Mouse (Mus musculus): Measurements from ENCODE around the gene Sec24d.

Gene Sec24d

DNA sequence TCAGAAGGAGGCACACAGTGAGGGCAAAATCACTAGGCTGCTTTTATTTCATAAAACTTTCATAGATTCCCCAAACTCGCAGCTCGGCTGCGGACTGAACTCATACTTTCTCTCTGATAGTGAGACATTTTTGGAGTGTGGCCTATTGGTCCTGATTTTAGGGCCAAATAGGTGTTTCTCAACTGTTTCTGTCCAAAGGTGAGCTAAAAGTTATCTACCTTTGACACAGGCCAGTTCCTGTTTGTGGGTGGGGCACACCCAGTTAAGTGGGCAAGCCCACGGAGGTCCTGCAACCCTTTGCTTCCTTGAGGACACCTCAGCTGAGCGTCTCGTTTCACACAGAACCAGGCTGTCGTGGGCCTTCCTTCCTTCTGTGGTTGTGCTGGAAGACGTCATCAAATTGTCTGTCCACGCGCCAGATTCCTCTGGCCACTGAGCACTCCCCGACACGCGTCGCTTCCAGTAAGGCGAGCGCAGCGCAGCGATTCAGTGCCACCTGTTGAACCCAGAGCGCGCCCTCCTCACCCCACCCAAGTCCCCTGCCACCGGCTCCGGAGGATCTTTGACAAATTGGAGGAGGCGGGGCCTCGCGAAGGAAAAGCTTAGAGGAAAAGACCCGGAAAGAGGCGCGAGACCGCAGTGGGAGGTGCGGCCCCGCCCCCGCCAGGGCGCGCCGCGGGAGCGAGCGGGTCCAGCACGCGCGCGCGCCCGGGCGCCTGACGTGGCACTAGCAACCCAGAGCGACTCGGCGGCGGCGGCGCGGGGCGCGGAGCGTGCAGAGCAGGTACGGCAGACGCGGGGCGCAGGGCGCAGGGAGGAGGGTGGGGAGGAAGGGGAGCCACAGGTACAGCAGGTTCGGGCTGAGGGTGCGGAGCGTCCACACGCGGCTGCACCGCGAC is at the start of gene Sec24d:
Sec24d (plus strand) TSS at position 703 of the 899 bp plus-strand sequence.
- peak; percentile 54 to 63 for DNase-seq (ENCODE audit: low spot score in 2 of 2)

GRCm38 (mm10) chr3:123218646-123219045 is 48.6 kb upstream of the Sec24d start:
- no peak for DNase-seq (ENCODE audit: low spot score in 2 of 2)

GRCm38 (mm10) chr3:123227276-123227675 is 40.0 kb upstream of the Sec24d start:
- DNase-seq (ENCODE audit: low spot score in 2 of 2) = no peak

DNA sequence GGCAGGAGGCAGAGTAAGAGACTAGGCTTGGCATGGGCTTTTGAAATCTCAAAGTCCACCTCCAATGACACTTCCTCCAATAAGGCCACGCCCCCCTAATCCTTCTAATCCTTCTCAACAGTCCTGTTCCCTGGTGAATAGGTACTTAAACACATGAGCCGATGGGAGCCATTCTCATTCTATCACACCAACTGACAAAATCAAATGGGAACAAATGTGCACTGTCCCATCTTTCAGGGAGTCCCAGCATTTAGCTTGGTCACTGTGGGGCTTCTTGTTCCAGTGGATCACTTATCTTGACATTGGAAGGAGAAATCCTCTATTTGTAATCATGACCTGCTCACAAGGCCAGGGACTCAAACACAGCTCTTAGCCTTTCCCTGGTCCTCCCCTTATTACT is 35.6 kb upstream of the Sec24d start:
- DNase-seq (ENCODE audit: low spot score in 2 of 2) = no peak

GRCm38 (mm10) chr3:123234191-123234836 is 32.9 kb upstream of the Sec24d start:
- peak in 1 of 2 experiments; percentile 10 for DNase-seq (ENCODE audit: low spot score in 2 of 2)

DNA sequence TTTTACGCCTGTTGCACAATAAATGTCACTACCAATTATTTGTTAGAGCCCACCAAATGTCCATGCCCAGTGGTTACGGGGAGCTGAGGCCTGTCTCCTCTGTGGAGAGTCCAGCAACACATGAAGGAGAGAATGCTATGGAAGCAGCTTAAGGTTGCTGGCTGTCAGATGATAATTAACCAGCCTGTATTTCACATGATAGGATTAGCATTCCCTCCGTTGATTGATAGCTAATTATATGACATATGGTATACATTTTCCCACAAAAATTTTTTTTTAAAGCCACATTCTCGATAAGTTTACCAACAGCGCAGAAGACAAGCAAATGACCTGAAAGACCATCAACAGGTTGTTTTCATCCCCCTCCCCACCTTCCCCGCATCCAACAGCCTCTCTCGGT is 31.8 kb upstream of the Sec24d start:
- DNase-seq (ENCODE audit: low spot score in 2 of 2) = no peak

DNA sequence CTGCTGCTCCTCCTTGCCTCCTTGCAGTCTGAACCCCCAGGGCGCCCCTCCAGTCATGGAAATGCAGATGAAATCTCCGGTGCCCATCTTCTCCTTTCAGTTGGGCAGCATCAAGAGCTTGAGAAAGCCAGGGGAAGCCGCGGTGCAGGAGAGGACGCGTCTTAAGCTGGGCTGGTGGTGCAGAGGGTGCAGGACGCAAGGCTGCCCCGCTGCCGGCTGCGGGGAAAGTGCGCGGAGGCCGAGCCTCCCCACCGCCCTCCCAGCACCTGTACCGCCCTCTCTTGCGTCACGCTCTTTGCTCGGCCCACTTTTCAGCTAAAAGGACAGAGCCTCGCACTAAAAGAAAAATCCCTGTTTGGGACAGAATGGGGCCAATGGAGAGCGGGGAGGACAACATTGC is 31.3 kb upstream of the Sec24d start, which contains the start of gene Synpo2:
Synpo2 (minus strand) TSS at position 229 of the 400 bp plus-strand sequence.
- DNase-seq (ENCODE audit: low spot score in 2 of 2) = peak; percentile 11 to 17

DNA sequence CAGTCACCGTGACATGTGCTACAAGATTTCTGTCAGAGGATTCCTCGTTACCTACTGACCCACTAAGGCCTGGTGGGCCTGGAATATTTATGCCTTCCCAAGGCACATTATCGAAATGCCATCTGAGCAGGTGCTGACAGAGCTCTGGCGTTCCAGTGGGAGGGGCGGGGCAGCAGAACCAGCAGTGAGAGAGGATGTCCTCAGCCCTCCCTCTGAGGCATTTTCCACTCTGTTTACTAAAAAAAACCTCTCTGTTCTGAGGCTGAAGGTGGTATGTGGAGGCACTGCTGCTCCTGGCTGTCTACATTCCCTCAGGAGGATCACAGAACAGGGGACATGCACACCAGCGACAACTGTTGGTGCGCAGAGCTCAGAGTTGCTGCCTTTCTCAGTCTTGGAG is 30.2 kb upstream of the Sec24d start:
- no peak for DNase-seq (ENCODE audit: low spot score in 2 of 2)

DNA sequence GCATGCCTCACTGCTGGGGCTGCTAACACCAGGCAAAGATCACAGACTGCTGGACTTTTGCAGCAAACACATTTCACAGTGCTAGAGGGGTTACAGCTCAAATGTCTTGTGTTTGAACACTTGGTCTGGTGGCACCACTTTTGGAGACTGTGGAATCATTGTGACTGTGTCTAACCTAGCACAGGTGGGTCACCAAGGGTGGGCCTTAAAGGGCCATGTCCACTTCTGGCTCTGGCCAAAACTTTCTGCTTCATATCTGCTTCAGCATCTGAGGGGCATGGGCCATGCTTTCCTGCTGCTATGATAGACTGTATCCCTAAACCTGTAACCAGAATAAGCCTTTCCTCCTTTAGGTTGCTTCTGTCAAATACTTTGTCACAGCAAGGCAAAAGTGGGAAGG is 29.8 kb upstream of the Sec24d start:
- no peak for DNase-seq (ENCODE audit: low spot score in 2 of 2)

GRCm38 (mm10) chr3:123244376-123244775 is 22.9 kb upstream of the Sec24d start:
- no peak for DNase-seq (ENCODE audit: low spot score in 2 of 2)

GRCm38 (mm10) chr3:123245646-123246045 is 21.6 kb upstream of the Sec24d start:
- DNase-seq (ENCODE audit: low spot score in 2 of 2) = no peak

- DNase-seq (ENCODE audit: low spot score in 2 of 2) = no peak
These were observed 10.8 kb upstream of the Sec24d start for GRCm38 (mm10) chr3:123256181-123257101.

DNA sequence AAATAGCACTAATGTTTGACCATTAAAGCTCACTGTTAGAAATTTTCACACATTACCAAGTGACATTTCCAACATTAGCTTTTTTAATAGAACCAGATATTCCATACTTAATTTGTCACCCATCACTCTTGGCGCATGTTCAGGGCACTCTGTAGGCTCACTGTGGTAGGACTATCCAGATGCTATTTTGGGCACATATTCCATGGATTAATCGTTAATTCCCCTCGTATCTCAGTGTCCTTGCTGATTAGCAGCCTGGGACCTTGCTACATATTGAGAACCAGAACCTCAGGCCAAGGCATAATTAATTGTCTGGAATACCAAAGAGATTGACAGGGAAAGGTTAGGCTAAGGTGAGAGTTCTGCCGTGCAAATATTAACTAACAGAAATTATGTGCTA is 8.5 kb upstream of the Sec24d start:
- no peak for DNase-seq (ENCODE audit: low spot score in 2 of 2)

- no peak for DNase-seq (ENCODE audit: low spot score in 2 of 2)
These were observed 2.5 kb upstream of the Sec24d start for GRCm38 (mm10) chr3:123264706-123265105.

DNA sequence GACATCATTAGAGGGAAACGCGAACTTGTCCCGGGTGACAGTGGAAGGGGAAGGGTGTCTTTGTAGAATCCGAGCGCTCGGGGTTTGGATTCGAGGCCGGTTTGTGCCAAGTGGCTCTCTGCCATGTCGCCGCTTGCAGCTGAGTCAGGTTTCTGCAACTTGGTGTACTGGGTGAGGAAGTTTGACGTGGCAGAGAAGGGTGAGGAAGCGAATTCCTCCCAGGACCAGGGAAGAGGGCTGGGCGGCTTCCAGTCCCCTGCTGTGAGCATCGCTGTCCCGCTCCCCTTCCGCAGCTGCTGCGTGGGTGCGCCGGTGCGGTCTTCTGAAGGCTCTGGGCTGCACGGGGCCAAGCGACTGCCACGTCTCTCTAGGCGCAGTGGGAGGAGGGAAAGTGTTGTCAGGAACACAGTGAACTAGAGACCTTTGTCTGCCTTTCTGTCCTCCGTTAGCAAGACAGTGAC is 516 bp downstream of the Sec24d start:
- DNase-seq (ENCODE audit: low spot score in 2 of 2) = peak; percentile 18 to 38

- no peak for DNase-seq (ENCODE audit: low spot score in 2 of 2)
These were observed 15.8 kb downstream of the Sec24d start for GRCm38 (mm10) chr3:123282866-123283615.

DNA sequence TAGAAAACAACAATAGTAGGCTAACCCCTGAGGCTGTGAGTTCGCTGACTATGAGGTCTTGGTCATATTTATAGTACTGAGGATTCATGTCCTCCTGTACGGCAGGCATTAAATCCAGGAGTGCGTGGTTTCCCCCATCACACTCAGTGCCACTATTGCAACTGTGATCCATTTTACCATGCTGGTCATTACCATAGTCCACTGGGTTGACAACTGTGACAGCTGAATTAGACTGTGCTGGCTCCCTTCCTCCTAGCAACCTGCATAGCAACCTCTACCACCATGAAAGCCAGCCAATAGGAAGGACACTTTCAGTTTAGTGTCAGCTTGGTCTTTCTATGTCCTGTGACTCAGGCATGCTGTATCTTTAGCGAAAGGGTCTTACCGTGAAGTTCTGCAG is 17.0 kb downstream of the Sec24d start:
- no peak for DNase-seq (ENCODE audit: low spot score in 2 of 2)

- DNase-seq (ENCODE audit: low spot score in 2 of 2) = no peak
These were observed 18.4 kb downstream of the Sec24d start for GRCm38 (mm10) chr3:123285649-123286048.

DNA sequence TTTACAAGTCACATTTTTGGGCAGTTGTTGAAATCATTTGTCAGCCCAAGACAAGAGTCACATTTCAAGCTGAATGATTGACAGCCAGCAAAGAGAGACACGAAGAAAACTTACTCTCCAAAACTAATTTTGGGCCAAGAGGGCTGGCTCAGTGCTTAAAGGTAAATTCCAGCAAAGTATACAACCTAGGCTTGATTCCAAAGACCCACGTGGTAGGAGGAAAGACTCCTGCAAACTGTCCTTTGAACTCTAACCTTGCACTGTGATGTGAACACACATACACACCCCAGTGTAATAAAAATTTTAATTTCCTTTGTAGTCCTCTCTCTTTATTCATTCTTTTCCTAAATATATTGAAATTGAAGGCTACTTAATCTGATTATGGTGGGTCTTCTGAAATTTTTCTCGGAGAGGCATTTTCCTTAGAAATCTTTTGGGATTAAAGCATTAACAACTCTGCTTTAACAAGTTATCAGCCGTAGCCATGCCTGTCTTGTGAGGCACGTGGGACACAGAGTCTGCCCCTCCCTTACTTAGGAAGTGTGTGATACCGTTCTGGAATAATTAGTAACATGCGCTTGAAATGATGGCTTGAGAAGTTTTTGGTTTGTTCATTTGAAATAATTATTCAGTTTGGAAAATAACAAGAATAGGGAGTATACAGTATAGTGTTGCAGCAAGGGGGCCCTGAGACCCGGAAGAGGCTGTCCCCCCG is 21.8 kb downstream of the Sec24d start:
- DNase-seq (ENCODE audit: low spot score in 2 of 2) = no peak

DNA sequence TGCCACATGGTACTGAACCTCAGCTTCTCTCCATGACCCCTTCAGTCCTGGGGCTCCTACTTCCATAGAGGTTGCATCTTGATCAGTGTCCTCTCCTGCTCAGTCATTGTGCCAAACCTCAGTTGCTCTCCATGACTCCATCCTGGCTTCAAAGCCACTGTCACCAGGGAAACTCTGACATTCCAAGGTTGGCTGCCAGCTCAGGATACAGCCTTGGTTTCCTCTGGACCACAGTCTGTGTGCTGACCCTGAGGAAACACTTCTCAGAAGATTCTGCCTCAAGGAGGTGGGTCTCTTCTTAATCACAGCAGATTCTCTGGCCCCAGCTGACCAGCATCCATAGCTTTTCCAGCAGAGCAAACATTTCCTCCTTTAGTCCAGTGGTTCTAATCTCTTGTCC is 24.4 kb downstream of the Sec24d start:
- no peak for DNase-seq (ENCODE audit: low spot score in 2 of 2)

Measured in frontal cortex, postnatal 25 days (tissue).